Mouse (Mus musculus) adrenal gland, postnatal 10 days (tissue): ENCODE results near the gene Gm10190. TPM values are rescaled to one million over a fixed set of nuclear protein-coding genes. Genes with fewer than 3 reads are reported as not detected.

ENCODE experiments used
- DNase-seq: peaks from one replicate; pipeline ENCODE4 v3.0.0; 2021; ENCODE audit warnings: mixed read lengths
- long read RNA-seq, 2 experiments: library from polyadenylated mRNA; stranded (forward); transcript quantifications; one replicate each; pipeline ENCODE4 v2.0.0; 2021
- total RNA-seq, 2 experiments: library from RNA; stranded (reverse); gene quantifications; 2 replicates each; pipeline ENCODE4 v1.2.3; 2021

Gene Gm10190
- total RNA-seq, result 1 to 10 TPM; 2.0 to 2.2 TPM
- long read RNA-seq, experiment 1, partial matches to known transcripts, result 0 of 4 reads
- long read RNA-seq, experiment 1, other reads (novel, unspliced or antisense), result 0 of 4 reads
- long read RNA-seq, experiment 2, partial matches to known transcripts, result 0 of 3 reads
- long read RNA-seq, experiment 2, other reads (novel, unspliced or antisense), result 0 of 3 reads

GRCm38 (mm10) chr17:80372989-80373725 lies at the start of gene Gm10190:
Gene Gm10190 (minus strand): TSS chr17:80373541.
- peak; percentile 92 for DNase-seq

- no peak for DNase-seq
Measured at GRCm38 (mm10) chr17:80420998-80421397, 47.7 kb upstream of the Gm10190 start.

GRCm38 (mm10) chr17:80418572-80419210 lies 45.4 kb upstream of the Gm10190 start:
- DNase-seq, result no peak

GRCm38 (mm10) chr17:80411182-80411581 lies 37.8 kb upstream of the Gm10190 start:
- DNase-seq, result no peak

GRCm38 (mm10) chr17:80398243-80398642 lies 24.9 kb upstream of the Gm10190 start:
- no peak for DNase-seq

- DNase-seq, result peak; percentile 62
Measured at GRCm38 (mm10) chr17:80391423-80392403, 18.4 kb upstream of the Gm10190 start.

- no peak for DNase-seq
Measured at GRCm38 (mm10) chr17:80390024-80390423, 16.7 kb upstream of the Gm10190 start.

- DNase-seq, result no peak
Measured at GRCm38 (mm10) chr17:80385671-80386070, 12.3 kb upstream of the Gm10190 start.

- peak; percentile 10 for DNase-seq
Measured at GRCm38 (mm10) chr17:80378386-80378785, 5.0 kb upstream of the Gm10190 start.

GRCm38 (mm10) chr17:80373726-80374096 lies 370 bp upstream of the Gm10190 start:
- DNase-seq, result no peak

GRCm38 (mm10) chr17:80368606-80369005 lies 4.7 kb downstream of the Gm10190 start:
- no peak for DNase-seq

GRCm38 (mm10) chr17:80367276-80367675 lies 6.1 kb downstream of the Gm10190 start:
- DNase-seq, result peak; percentile 12

- no peak for DNase-seq
Measured at GRCm38 (mm10) chr17:80360245-80360644, 13.1 kb downstream of the Gm10190 start.

- no peak for DNase-seq
Measured at GRCm38 (mm10) chr17:80347234-80347633, 26.1 kb downstream of the Gm10190 start.

GRCm38 (mm10) chr17:80346591-80347125 lies 26.7 kb downstream of the Gm10190 start:
- no peak for DNase-seq

- no peak for DNase-seq
Measured at GRCm38 (mm10) chr17:80345277-80345676, 28.1 kb downstream of the Gm10190 start.

GRCm38 (mm10) chr17:80332386-80332785 lies 41.0 kb downstream of the Gm10190 start:
- DNase-seq, result peak; percentile 47

GRCm38 (mm10) chr17:80326431-80326830 lies 46.9 kb downstream of the Gm10190 start:
- no peak for DNase-seq

GRCm38 (mm10) chr17:80325456-80325855 lies 47.9 kb downstream of the Gm10190 start:
- DNase-seq, result no peak

GRCm38 (mm10) chr17:80324521-80324920 lies 48.8 kb downstream of the Gm10190 start:
- no peak for DNase-seq

- DNase-seq, result peak; percentile 36
Measured at GRCm38 (mm10) chr17:80323658-80324057, 49.7 kb downstream of the Gm10190 start.
